Mouse (Mus musculus) heart, adult 2 months (tissue): ENCODE data around the gene Rpl24. TPM values are rescaled to one million over a fixed set of nuclear protein-coding genes. Genes with fewer than 3 reads are reported as not detected.

Source experiments
- DNase-seq, 2 experiments: peaks; one replicate each; pipeline ENCODE4 v3.0.0; 2021
- H3K27ac ChIP-seq: fragments of 200-600 bp; 2 replicates; pipeline ENCODE4 v1.8.1; 2022
- H3K27me3 ChIP-seq: fragments of 200-500 bp; 2 replicates; pipeline ENCODE4 v1.6.1; 2012; ENCODE audit warnings: mild to moderate bottlenecking, low read length, inconsistent platforms, mixed read lengths; ENCODE audit not compliant: control insufficient read depth, insufficient read depth
- H3K36me3 ChIP-seq: fragments of 200-500 bp; 2 replicates; pipeline ENCODE4 v1.6.1; 2012; ENCODE audit warnings: low read length, inconsistent platforms; ENCODE audit not compliant: control insufficient read depth, insufficient read depth
- H3K4me1 ChIP-seq: fragments of 200-500 bp; 2 replicates; pipeline ENCODE4 v1.6.1; 2011; ENCODE audit warnings: low read length; ENCODE audit not compliant: control insufficient read depth, insufficient read depth
- H3K4me3 ChIP-seq: fragments of 200-600 bp; 2 replicates; pipeline ENCODE4 v1.8.1; 2022
- H3K79me2 ChIP-seq: fragments of 200-500 bp; replicated peaks from 2 replicates; pipeline ENCODE4 v1.6.1; 2012; ENCODE audit warnings: mild to moderate bottlenecking, inconsistent platforms, low read length, moderate library complexity, mixed read lengths; ENCODE audit not compliant: control insufficient read depth, insufficient read depth
- H3K9ac ChIP-seq: fragments of 200-500 bp; 2 replicates; pipeline ENCODE4 v1.6.1; 2012; ENCODE audit warnings: low read depth, mild to moderate bottlenecking, control low read depth, inconsistent platforms, low read length, mixed read lengths
- CTCF ChIP-seq: fragments of 200-600 bp; IDR thresholded peaks from 2 replicates; pipeline ENCODE4 v1.8.1; 2022; ENCODE audit warnings: antibody characterized with exemption, mild to moderate bottlenecking, moderate library complexity
- EP300 ChIP-seq: fragments of 200-500 bp; IDR thresholded peaks from 2 replicates; pipeline ENCODE4 v1.6.1; 2011; ENCODE audit warnings: low read depth, low read length, control low read depth; ENCODE audit not compliant: insufficient read depth
- POLR2A ChIP-seq: fragments of 200-500 bp; IDR thresholded peaks from 2 replicates; pipeline ENCODE4 v1.6.1; 2011; ENCODE audit warnings: mild to moderate bottlenecking, low read depth, low read length, control low read depth; ENCODE audit not compliant: insufficient read depth
- WGBS: fragments of 180-500 bp; shearing (Covaris S2); methylation state at CpG from one replicate; pipeline ENCODE4 v1.1.7; 2018; 5-methylcytosine and 5-hydroxymethylcytosine counted together
- intact Hi-C: fragments of 180-260 bp; cut with DNase I; formaldehyde crosslinking; loops from one replicate; pipeline ENCODE4 v1.15.1; 2025
- long read RNA-seq: library from polyadenylated mRNA; stranded (forward); transcript quantifications from one replicate; pipeline ENCODE4 v2.0.0, GENCODE M21; 2021
- polyA plus RNA-seq: library from polyadenylated mRNA; depleted of rRNA; stranded (reverse); fragments of >200 nt; gene quantifications from 2 replicates; pipeline ENCODE4 v1.2.3, GENCODE M21; 2012; rRNA removed
- total RNA-seq, 2 experiments: library from RNA; stranded (reverse); gene quantifications; 2 replicates each; pipeline ENCODE4 v1.2.3; 2021

Gene Rpl24
- total RNA-seq (100 to 1,000 TPM; 494 to 591 TPM), polyA plus RNA-seq (185 and 205 TPM in 2 replicates)
- long read RNA-seq, transcript Rpl24-201 (6 exons, 677 nt) = major isoform, 266 of 284 reads
- long read RNA-seq, transcript Rpl24-204 (5 exons, 639 nt) = minor isoform, 9 of 284 reads
- long read RNA-seq, partial matches to known transcripts = 2 of 284 reads
- long read RNA-seq, other reads (novel, unspliced or antisense) = 6 of 284 reads

- 0 out of 2 replicates have a peak, but pooled peaks cover 3% of the 10 kb centered on the region for H3K79me2 ChIP-seq
- DNase-seq = peak; percentile 94 to 98
- H3K4me1 ChIP-seq = peaks cover 3% of the 10 kb centered on the region
- WGBS = under 1% methylated on average over 42 of the region's 42 CpGs
- H3K27me3 ChIP-seq = no peaks in the 10 kb centered on the region
- peaks cover 27% of the 10 kb centered on the region for H3K36me3 ChIP-seq
- H3K27ac ChIP-seq = peak within 1 kb of the TSS; percentile 84
- peak within 1 kb of the TSS; percentile 95 for H3K9ac ChIP-seq
- H3K4me3 ChIP-seq = peak within 1 kb of the TSS; percentile 89
- intact Hi-C loops = loop anchor here (2.0 to 5.0 kb wide), 2 partner anchors 108 to 166 kb away; no protein-coding TSS in a partner anchor
- TF ChIP-seq POLR2A (peak; percentile 85), CTCF (no peak), EP300 (peak; percentile 76)
Observed at GRCm38 (mm10) chr16:55966212-55966871, at the start of gene Rpl24. Gene Rpl24, plus strand, starts transcription at chr16:55966275.

- no peak for TF ChIP-seq EP300
- TF ChIP-seq CTCF = no peak
- no peak for TF ChIP-seq POLR2A
- H3K27ac ChIP-seq = no peak overlapping the region
- H3K4me3 ChIP-seq = no peak overlapping the region
- DNase-seq = no peak
- H3K79me2 ChIP-seq = no peaks in the 10 kb centered on the region
- no peaks in the 10 kb centered on the region for H3K4me1 ChIP-seq
- no peak overlapping the region for H3K9ac ChIP-seq
- H3K36me3 ChIP-seq = no peaks in the 10 kb centered on the region
- 89% methylated on average over 10 of the region's 10 CpGs for WGBS
- intact Hi-C loops = no loop called here
- no peaks in the 10 kb centered on the region for H3K27me3 ChIP-seq
Observed at GRCm38 (mm10) chr16:55922079-55922478, 44.0 kb upstream of the Rpl24 start.

GRCm38 (mm10) chr16:55924010-55924409 lies 42.1 kb upstream of the Rpl24 start:
- Histone ChIP-seq H3K27ac (no peak overlapping the region), H3K9ac (no peak overlapping the region), H3K36me3 (no peaks in the 10 kb centered on the region), H3K27me3 (no peaks in the 10 kb centered on the region), H3K4me3 (no peak overlapping the region), H3K4me1 (no peaks in the 10 kb centered on the region), H3K79me2 (no peaks in the 10 kb centered on the region)
- TF ChIP-seq POLR2A = no peak
- no peak for TF ChIP-seq CTCF
- no peak for TF ChIP-seq EP300
- WGBS = 78% methylated on average over 4 of the region's 4 CpGs
- intact Hi-C loops = no loop called here
- DNase-seq = no peak

GRCm38 (mm10) chr16:55933681-55934343 lies 32.3 kb upstream of the Rpl24 start:
- Histone ChIP-seq H3K79me2 (no peaks in the 10 kb centered on the region), H3K27ac (peak overlapping the region; percentile 74), H3K9ac (peak overlapping the region; percentile 39), H3K27me3 (no peaks in the 10 kb centered on the region), H3K4me3 (peak overlapping the region; percentile 74), H3K4me1 (no peaks in the 10 kb centered on the region), H3K36me3 (no peaks in the 10 kb centered on the region)
- peak; percentile 14 to 63 for DNase-seq
- WGBS = under 1% methylated on average over 32 of the region's 32 CpGs
- TF ChIP-seq EP300 (no peak), POLR2A (no peak), CTCF (no peak)
- intact Hi-C loops = no loop called here

GRCm38 (mm10) chr16:55934453-55935037 lies 31.5 kb upstream of the Rpl24 start, which contains the start of gene Cep97:
Gene Cep97, minus strand, starts transcription at chr16:55934855.
- TF ChIP-seq EP300 (0 out of 2 replicates have a peak, but pooled peaks have one; percentile 38), CTCF (no peak), POLR2A (peak; percentile 67)
- peak; percentile 89 to 94 for DNase-seq
- Histone ChIP-seq H3K9ac (peak within 1 kb of the TSS; percentile 48), H3K4me3 (peak within 1 kb of the TSS; percentile 74), H3K4me1 (no peaks in the 10 kb centered on the region), H3K27ac (peak within 1 kb of the TSS; percentile 74), H3K79me2 (no peaks in the 10 kb centered on the region), H3K27me3 (no peaks in the 10 kb centered on the region), H3K36me3 (no peaks in the 10 kb centered on the region)
- intact Hi-C loops = no loop called here
- under 1% methylated on average over 24 of the region's 24 CpGs for WGBS

GRCm38 (mm10) chr16:55938761-55939160 lies 27.3 kb upstream of the Rpl24 start:
- no peak for TF ChIP-seq CTCF
- TF ChIP-seq EP300 = no peak
- no peak for TF ChIP-seq POLR2A
- H3K79me2 ChIP-seq = no peaks in the 10 kb centered on the region
- no peaks in the 10 kb centered on the region for H3K36me3 ChIP-seq
- WGBS = 81% methylated on average over 4 of the region's 4 CpGs
- H3K27ac ChIP-seq = no peak overlapping the region
- H3K4me3 ChIP-seq = no peak overlapping the region
- no peaks in the 10 kb centered on the region for H3K4me1 ChIP-seq
- DNase-seq = no peak
- intact Hi-C loops = no loop called here
- H3K27me3 ChIP-seq = no peaks in the 10 kb centered on the region
- H3K9ac ChIP-seq = no peak overlapping the region
